26 mouse cellular contexts compared by ENCODE assay signal in genomic region chr2:153009192-153009973, GRCm38 (mm10). TPM values are rescaled to one million over a fixed set of nuclear protein-coding genes. Genes with fewer than 3 reads are reported as not detected.
DNase-seq lines count a peak whose midpoint lies in the region; ATAC-seq and TF ChIP-seq lines count a peak whose summit lies in the region.
"Had no signal": no experiment of that assay in that cellular context is flagged by ENCODE, and none has a peak within 500 bp of the region (broad histone marks: within the 10 kb centered on the region; RNA-seq: fewer than 3 reads in every experiment).

No protein-coding gene starts in this region.

- peaks cover 7% of the 10 kb centered on the region for H3K4me1 ChIP-seq in limb, embryonic 15.5 days
- peaks cover 7% of the 10 kb centered on the region for H3K4me1 ChIP-seq in limb, embryonic 10.5 days
- H3K4me1 ChIP-seq in cerebellum, adult 2 months (ENCODE audit: control insufficient read depth, insufficient read depth, low read length): peaks cover 30% of the 10 kb centered on the region
- peaks cover 10% of the 10 kb centered on the region for H3K4me1 ChIP-seq in liver, embryonic 12.5 days

- ATAC-seq in limb, embryonic 15.5 days (ENCODE audit: insufficient number of reproducible peaks, low FRiP score, low TSS enrichment, low read depth): peak; percentile 70
- no peak for ATAC-seq in liver, embryonic 12.5 days
- no peak for ATAC-seq in activated CD4-positive, CD25-positive, alpha-beta regulatory T cell, adult 4 months
- ATAC-seq: forebrain, embryonic 14.5 days; hindbrain, embryonic 16.5 days; intestine, embryonic 16.5 days had no signal

- no peaks in the 10 kb centered on the region for H3K27me3 ChIP-seq in limb, embryonic 15.5 days
- no peaks in the 10 kb centered on the region for H3K27me3 ChIP-seq in limb, embryonic 10.5 days (ENCODE audit: low read depth, poor library complexity, severe bottlenecking)
- H3K27me3 ChIP-seq in cerebellum, adult 2 months (ENCODE audit: control insufficient read depth, insufficient read depth, low read length): no peaks in the 10 kb centered on the region
- H3K27me3 ChIP-seq in liver, embryonic 12.5 days (replicated peaks): no peaks in the 10 kb centered on the region
- H3K27me3 ChIP-seq: CH12.LX; embryonic facial prominence, embryonic 12.5 days; liver, embryonic 15.5 days; stomach, embryonic 15.5 days had no signal

- H3K27ac ChIP-seq in limb, embryonic 15.5 days: no peak overlapping the region
- no peak overlapping the region for H3K27ac ChIP-seq in limb, embryonic 10.5 days
- H3K27ac ChIP-seq in cerebellum, adult 2 months (ENCODE audit: insufficient read depth, low read length): peak overlapping the region; percentile 74
- H3K27ac ChIP-seq in liver, embryonic 12.5 days: no peak overlapping the region
- H3K27ac ChIP-seq: embryonic facial prominence, embryonic 12.5 days; liver, embryonic 15.5 days; macrophage; midbrain, embryonic 10.5 days; stomach, embryonic 15.5 days had no signal

- no peak overlapping the region for H3K4me3 ChIP-seq in limb, embryonic 15.5 days
- H3K4me3 ChIP-seq in limb, embryonic 10.5 days: no peak overlapping the region
- H3K4me3 ChIP-seq in cerebellum, adult 2 months (replicated peaks; ENCODE audit: insufficient read depth, low read depth, low read length): no peak overlapping the region
- H3K4me3 ChIP-seq in liver, embryonic 12.5 days: no peak overlapping the region
- H3K4me3 ChIP-seq: embryonic facial prominence, embryonic 12.5 days; erythroblast, embryonic 14.5 days; liver, embryonic 15.5 days; midbrain, embryonic 10.5 days; stomach, embryonic 15.5 days had no signal

- H3K9me3 ChIP-seq in limb, embryonic 15.5 days: no peaks in the 10 kb centered on the region
- H3K9me3 ChIP-seq in limb, embryonic 10.5 days (replicated peaks): no peaks in the 10 kb centered on the region
- H3K9me3 ChIP-seq in liver, embryonic 12.5 days (replicated peaks): no peaks in the 10 kb centered on the region
- H3K9me3 ChIP-seq: embryonic facial prominence, embryonic 12.5 days; liver, embryonic 15.5 days; midbrain, embryonic 10.5 days; stomach, embryonic 15.5 days had no signal

- no peak overlapping the region for H3K9ac ChIP-seq in limb, embryonic 15.5 days
- no peak overlapping the region for H3K9ac ChIP-seq in liver, embryonic 12.5 days
- H3K9ac ChIP-seq: embryonic facial prominence, embryonic 12.5 days; liver, embryonic 15.5 days; stomach, embryonic 15.5 days had no signal

- WGBS in limb, embryonic 15.5 days: 90% methylated on average over 12 of the region's 12 CpGs
- 91% methylated on average over 12 of the region's 12 CpGs for WGBS in limb, embryonic 10.5 days
- 14% methylated on average over 12 of the region's 12 CpGs for WGBS in cerebellum, adult 2 months
- WGBS in liver, embryonic 12.5 days (ENCODE audit: insufficient replicate concordance): 86% methylated on average over 12 of the region's 12 CpGs

- no peak for TF ChIP-seq CTCF in cerebellum, adult 2 months (IDR thresholded peaks at IDR 0.05; ENCODE audit: borderline replicate concordance, insufficient read depth, low read depth, low read length)

- no peak overlapping the region for H3K4me2 ChIP-seq in limb, embryonic 15.5 days
- H3K4me2 ChIP-seq in liver, embryonic 12.5 days: no peak overlapping the region
- H3K4me2 ChIP-seq: embryonic facial prominence, embryonic 12.5 days; heart, embryonic 11.5 days; liver, embryonic 15.5 days; stomach, embryonic 15.5 days had no signal

- no peak for TF ChIP-seq POLR2A in cerebellum, adult 2 months (IDR thresholded peaks at IDR 0.05; ENCODE audit: borderline replicate concordance, insufficient read depth, low read length)

- H3K36me3 ChIP-seq in limb, embryonic 15.5 days: peaks cover 73% of the 10 kb centered on the region
- peaks cover 75% of the 10 kb centered on the region for H3K36me3 ChIP-seq in limb, embryonic 10.5 days
- peaks cover 71% of the 10 kb centered on the region for H3K36me3 ChIP-seq in liver, embryonic 12.5 days

- DNase-seq in limb, embryonic 10.5 days (ENCODE audit: low spot score): no peak
- DNase-seq in R1 (ENCODE audit: low read depth, low spot score): peak; percentile 91
- DNase-seq in cerebellum, adult 2 months: peak; percentile 76 to 85
- peak; percentile 4 for DNase-seq in fat pad, adult 2 months (ENCODE audit: extremely low read depth, low read depth, low spot score)
- no peak for DNase-seq in kidney, postnatal 4 days
- DNase-seq: adrenal gland, adult 2 months; B cell, adult 2 months; kidney, adult 9 months; kidney, postnatal 25 days had no signal

RNA-seq across cellular contexts. Expression of gene Pdrg1, which starts 5.8 kb away (rescaled TPM):
- 144 and 152 TPM in 2 replicates for polyA plus RNA-seq in limb, embryonic 15.5 days (2015; fragmentation: Nextera tagmentation; extraction: Ambion mirVana)
- polyA plus RNA-seq in limb, embryonic 10.5 days (2016; fragmentation: Nextera tagmentation; extraction: Ambion mirVana): 82.6 and 92.5 TPM in 2 replicates
- polyA plus RNA-seq in cerebellum, adult 2 months (2012; rRNA removed): 131 and 133 TPM in 2 replicates
- polyA plus RNA-seq in liver, embryonic 12.5 days (2016; fragmentation: Nextera tagmentation; extraction: Ambion mirVana): 55.2 and 56.2 TPM in 2 replicates
- polyA plus RNA-seq in activated CD4-positive, CD25-positive, alpha-beta regulatory T cell, adult 4 months (2017; shearing (Covaris generic)): 100 to 1,000 TPM; 159 to 185 TPM

RNA-seq across cellular contexts. Expression of gene Xkr7, which starts 22.3 kb away (rescaled TPM):
- polyA plus RNA-seq in limb, embryonic 15.5 days (2015; fragmentation: Nextera tagmentation; extraction: Ambion mirVana): not detected in 2 replicates
- not detected in 2 replicates for polyA plus RNA-seq in limb, embryonic 10.5 days (2016; fragmentation: Nextera tagmentation; extraction: Ambion mirVana)
- polyA plus RNA-seq in cerebellum, adult 2 months (2012; rRNA removed): 9.5 and 11.6 TPM in 2 replicates
- polyA plus RNA-seq in liver, embryonic 12.5 days (2016; fragmentation: Nextera tagmentation; extraction: Ambion mirVana): not detected in 2 replicates
- polyA plus RNA-seq in activated CD4-positive, CD25-positive, alpha-beta regulatory T cell, adult 4 months (2017; shearing (Covaris generic)): not detected
- polyA plus RNA-seq: erythroblast, embryonic 14.5 days; heart, embryonic 11.5 days; heart, postnatal 0 days; liver, embryonic 15.5 days; lung, embryonic 16.5 days; macrophage; thymus, postnatal 0 days had no signal

RNA-seq across cellular contexts. Expression of gene Ttll9, which starts 47.1 kb away (rescaled TPM):
- 0.15 and 0.52 TPM in 2 replicates for polyA plus RNA-seq in limb, embryonic 15.5 days (2015; fragmentation: Nextera tagmentation; extraction: Ambion mirVana)
- 0.53 and 1.7 TPM in 2 replicates for polyA plus RNA-seq in limb, embryonic 10.5 days (2016; fragmentation: Nextera tagmentation; extraction: Ambion mirVana)
- polyA plus RNA-seq in cerebellum, adult 2 months (2012; rRNA removed): 4.6 and 4.8 TPM in 2 replicates
- polyA plus RNA-seq in liver, embryonic 12.5 days (2016; fragmentation: Nextera tagmentation; extraction: Ambion mirVana): 0.14 and 0.15 TPM in 2 replicates
- 1 to 10 TPM; 1.2 to 1.3 TPM for polyA plus RNA-seq in activated CD4-positive, CD25-positive, alpha-beta regulatory T cell, adult 4 months (2017; shearing (Covaris generic))
- polyA plus RNA-seq: erythroblast, embryonic 14.5 days; macrophage had no signal

RNA-seq across cellular contexts. Expression of gene Ccm2l, which starts 56.4 kb away (rescaled TPM):
- polyA plus RNA-seq in limb, embryonic 15.5 days (2015; fragmentation: Nextera tagmentation; extraction: Ambion mirVana): 1.8 and 2.3 TPM in 2 replicates
- polyA plus RNA-seq in limb, embryonic 10.5 days (2016; fragmentation: Nextera tagmentation; extraction: Ambion mirVana): 1.5 and 1.7 TPM in 2 replicates
- 9.0 and 11.4 TPM in 2 replicates for polyA plus RNA-seq in cerebellum, adult 2 months (2012; rRNA removed)
- polyA plus RNA-seq in liver, embryonic 12.5 days (2016; fragmentation: Nextera tagmentation; extraction: Ambion mirVana): 2.1 and 2.6 TPM in 2 replicates
- not detected for polyA plus RNA-seq in activated CD4-positive, CD25-positive, alpha-beta regulatory T cell, adult 4 months (2017; shearing (Covaris generic))
- polyA plus RNA-seq: erythroblast, embryonic 14.5 days; macrophage had no signal

RNA-seq across cellular contexts. Expression of gene Dusp15, which starts 57.9 kb away (rescaled TPM):
- 0.36 and 0.38 TPM in 2 replicates for polyA plus RNA-seq in limb, embryonic 15.5 days (2015; fragmentation: Nextera tagmentation; extraction: Ambion mirVana)
- 0.58 and 0.68 TPM in 2 replicates for polyA plus RNA-seq in limb, embryonic 10.5 days (2016; fragmentation: Nextera tagmentation; extraction: Ambion mirVana)
- 73.1 and 73.6 TPM in 2 replicates for polyA plus RNA-seq in cerebellum, adult 2 months (2012; rRNA removed)
- polyA plus RNA-seq in liver, embryonic 12.5 days (2016; fragmentation: Nextera tagmentation; extraction: Ambion mirVana): not detected in 2 replicates
- polyA plus RNA-seq in activated CD4-positive, CD25-positive, alpha-beta regulatory T cell, adult 4 months (2017; shearing (Covaris generic)): not detected
- polyA plus RNA-seq: erythroblast, embryonic 14.5 days; heart, postnatal 0 days; liver, embryonic 15.5 days; lung, embryonic 16.5 days; macrophage had no signal

Comparison
In these comparisons a context has a peak if more than half of its experiments do, and no peak if none do; other contexts are left out.
1. DNase-seq: peak in R1 (single experiment), cerebellum, adult 2 months (2 of 2) and fat pad, adult 2 months (single experiment); none in limb, embryonic 10.5 days (single experiment) and kidney, postnatal 4 days (0 of 2).
2. RNA of gene Xkr7, which starts 22.3 kb away (polyA plus RNA-seq): 9.5 to 11.6 TPM in cerebellum, adult 2 months; not detected in limb, embryonic 15.5 days, not detected in limb, embryonic 10.5 days, not detected in liver, embryonic 12.5 days and not detected in activated CD4-positive, CD25-positive, alpha-beta regulatory T cell, adult 4 months; every median in the first group is over 10 times any median in the second.